In genomic region chr16:57231089-57231936, GRCm38 (mm10) we compare ENCODE assay signal across 8 mouse cellular contexts. TPM values are rescaled to one million over a fixed set of nuclear protein-coding genes. Genes with fewer than 3 reads are reported as not detected.
DNase-seq lines count a peak whose midpoint lies in the region; ATAC-seq and TF ChIP-seq lines count a peak whose summit lies in the region.

Gene Tbc1d23, minus strand, starts transcription at chr16:57231504.

- H3K4me1 ChIP-seq in CH12.LX (ENCODE audit: control insufficient read depth in 1 of 2, insufficient read depth in 2 of 2), result peaks cover 6 to 41% of the 10 kb centered on the region in 2 experiments
- H3K4me1 ChIP-seq in forebrain, embryonic 11.5 days (replicated peaks; ENCODE audit: control insufficient read depth, insufficient read depth, low read length), result peaks cover 3% of the 10 kb centered on the region; the same call in 1 of the 2 replicates
- peaks cover 24% of the 10 kb centered on the region for H3K4me1 ChIP-seq in heart, embryonic 16.5 days (ENCODE audit: control insufficient read depth, insufficient read depth, low read length)
- peaks cover 21% of the 10 kb centered on the region for H3K4me1 ChIP-seq in liver, embryonic 15.5 days (replicated peaks)
- H3K4me1 ChIP-seq in neural tube, embryonic 12.5 days, result peaks cover 4% of the 10 kb centered on the region

- peak; percentile 73 for TF ChIP-seq POLR2A in CH12.LX (IDR thresholded peaks at IDR 0.05; ENCODE audit: low read depth, low read length)

- peaks cover 0 to 19% of the 10 kb centered on the region in 2 experiments for H3K36me3 ChIP-seq in CH12.LX (replicated peaks in 1 of 2; ENCODE audit: control insufficient read depth in 1 of 2, insufficient read depth in 1 of 2, low read length in 1 of 2)
- H3K36me3 ChIP-seq in forebrain, embryonic 11.5 days (ENCODE audit: control insufficient read depth, insufficient read depth, low read length), result no peaks in the 10 kb centered on the region
- no peaks in the 10 kb centered on the region for H3K36me3 ChIP-seq in heart, embryonic 16.5 days (ENCODE audit: control insufficient read depth, insufficient read depth)
- H3K36me3 ChIP-seq in liver, embryonic 15.5 days (replicated peaks), result no peaks in the 10 kb centered on the region
- H3K36me3 ChIP-seq in neural tube, embryonic 12.5 days, result no peaks in the 10 kb centered on the region

- peak; percentile 100 for DNase-seq in CH12.LX (ENCODE audit: extremely low read depth)
- DNase-seq in c-Kit-positive CD71-positive TER-119-negative erythroid progenitor cells, embryonic 14.5 days (ENCODE audit: low read depth), result peak; percentile 98
- DNase-seq in forebrain, embryonic 11.5 days (ENCODE audit: low spot score), result peak; percentile 98
- DNase-seq in kidney, postnatal 36 days, result peak; percentile 97 to 98
- peak; percentile 99 for DNase-seq in telencephalon, adult 2 months (ENCODE audit: low read depth, low spot score)

- no peaks in the 10 kb centered on the region for H3K27me3 ChIP-seq in CH12.LX (replicated peaks)
- H3K27me3 ChIP-seq in forebrain, embryonic 11.5 days (ENCODE audit: control insufficient read depth, insufficient read depth, low read length), result no peaks in the 10 kb centered on the region
- H3K27me3 ChIP-seq in heart, embryonic 16.5 days (ENCODE audit: control insufficient read depth, insufficient read depth, low read length), result no peaks in the 10 kb centered on the region
- H3K27me3 ChIP-seq in liver, embryonic 15.5 days, result peaks cover 4% of the 10 kb centered on the region; the same call in 1 of the 2 replicates
- H3K27me3 ChIP-seq in neural tube, embryonic 12.5 days (replicated peaks), result no peaks in the 10 kb centered on the region

- no peaks in the 10 kb centered on the region for H3K9me3 ChIP-seq in CH12.LX (replicated peaks; ENCODE audit: low read length)
- H3K9me3 ChIP-seq in forebrain, embryonic 11.5 days (ENCODE audit: control insufficient read depth, low read length), result no peaks in the 10 kb centered on the region
- no peaks in the 10 kb centered on the region for H3K9me3 ChIP-seq in heart, embryonic 16.5 days (replicated peaks; ENCODE audit: control insufficient read depth, low read length)
- no peaks in the 10 kb centered on the region for H3K9me3 ChIP-seq in liver, embryonic 15.5 days (replicated peaks)
- no peaks in the 10 kb centered on the region for H3K9me3 ChIP-seq in neural tube, embryonic 12.5 days

- peak within 1 kb of the TSS; percentile 93 for H3K9ac ChIP-seq in CH12.LX (ENCODE audit: insufficient read depth, low read depth)
- H3K9ac ChIP-seq in forebrain, embryonic 11.5 days (ENCODE audit: low read length), result peak within 1 kb of the TSS; percentile 73
- H3K9ac ChIP-seq in heart, embryonic 16.5 days (ENCODE audit: low read length), result peak within 1 kb of the TSS; percentile 93
- H3K9ac ChIP-seq in liver, embryonic 15.5 days, result peak within 1 kb of the TSS; percentile 80
- peak within 1 kb of the TSS; percentile 79 for H3K9ac ChIP-seq in neural tube, embryonic 12.5 days

- WGBS in forebrain, embryonic 11.5 days, result under 1% methylated on average over 42 of the region's 42 CpGs
- under 1% methylated on average over 42 of the region's 42 CpGs for whole genome bisulfite sequencing in heart, embryonic 16.5 days
- under 1% methylated on average over 42 of the region's 42 CpGs for WGBS in liver, embryonic 15.5 days (ENCODE audit: insufficient replicate concordance)
- WGBS in neural tube, embryonic 12.5 days, result under 1% methylated on average over 42 of the region's 42 CpGs

- peaks cover 45% of the 10 kb centered on the region for H3K79me2 ChIP-seq in CH12.LX (replicated peaks; ENCODE audit: control insufficient read depth, extremely low read depth, insufficient read depth, poor library complexity, severe bottlenecking)

- no peak for TF ChIP-seq RAD21 in CH12.LX (IDR thresholded peaks at IDR 0.05; ENCODE audit: low read depth, low read length)

- peak within 1 kb of the TSS; percentile 81 to 90 (median 85) for H3K4me3 ChIP-seq in CH12.LX (replicated peaks in 1 of 3; ENCODE audit: low read depth in 2 of 3, low read length in 2 of 3, poor library complexity in 1 of 3)
- peak within 1 kb of the TSS; percentile 75 for H3K4me3 ChIP-seq in forebrain, embryonic 11.5 days (ENCODE audit: low read depth, low read length)
- peak within 1 kb of the TSS; percentile 96 for H3K4me3 ChIP-seq in heart, embryonic 16.5 days (ENCODE audit: low read length)
- peak within 1 kb of the TSS; percentile 96 for H3K4me3 ChIP-seq in liver, embryonic 15.5 days (replicated peaks)
- peak within 1 kb of the TSS; percentile 84 for H3K4me3 ChIP-seq in neural tube, embryonic 12.5 days

- H3K27ac ChIP-seq in CH12.LX (ENCODE audit: insufficient read depth, low read depth), result peak within 1 kb of the TSS; percentile 40
- no peak within 1 kb of the TSS for H3K27ac ChIP-seq in forebrain, embryonic 11.5 days (ENCODE audit: low read depth, low read length)
- peak within 1 kb of the TSS; percentile 87 for H3K27ac ChIP-seq in heart, embryonic 16.5 days (ENCODE audit: low read length)
- H3K27ac ChIP-seq in liver, embryonic 15.5 days (replicated peaks), result peak within 1 kb of the TSS; percentile 86
- peak within 1 kb of the TSS; percentile 57; the same call in 1 of the 2 replicates for H3K27ac ChIP-seq in neural tube, embryonic 12.5 days

- H3K4me2 ChIP-seq in CH12.LX (ENCODE audit: insufficient read depth, low read depth, poor library complexity, severe bottlenecking), result peak within 1 kb of the TSS; percentile 94
- peak within 1 kb of the TSS; percentile 63 for H3K4me2 ChIP-seq in forebrain, embryonic 11.5 days (ENCODE audit: low read depth, low read length, severe bottlenecking)
- peak within 1 kb of the TSS; percentile 75 for H3K4me2 ChIP-seq in heart, embryonic 16.5 days (ENCODE audit: low read depth, low read length)
- H3K4me2 ChIP-seq in liver, embryonic 15.5 days, result peak within 1 kb of the TSS; percentile 86
- H3K4me2 ChIP-seq in neural tube, embryonic 12.5 days (replicated peaks), result peak within 1 kb of the TSS; percentile 72

- no peak for TF ChIP-seq EP300 in CH12.LX (IDR thresholded peaks at IDR 0.05; ENCODE audit: low read length)

- ATAC-seq in forebrain, embryonic 11.5 days (replicated peaks; ENCODE audit: low FRiP score), result peak; percentile 98
- peak; percentile 96 for ATAC-seq in heart, embryonic 16.5 days (replicated peaks; ENCODE audit: extremely low read depth, insufficient read depth, low FRiP score)
- ATAC-seq in liver, embryonic 15.5 days (ENCODE audit: insufficient read depth), result peak; percentile 98
- ATAC-seq in neural tube, embryonic 12.5 days (ENCODE audit: low FRiP score, low read depth), result peak; percentile 99

- dilution Hi-C loops in CH12.LX (cut with MboI; ENCODE audit: extremely low pct_ligation_motif_present, extremely low pct_unique_long_range_greater_than_20kb, low sequenced_read_pairs), result loop anchor here (25.0 kb wide), 1 partner anchor 381 kb away; the partner anchor contains the start of gene Cmss1

- in situ Hi-C loops in CH12.LX (cut with MboI; ENCODE audit: low pct_ligation_motif_present, low pct_unique_long_range_greater_than_20kb, low sequenced_read_pairs), result no loop called here

- no peak for TF ChIP-seq CTCF in CH12.LX (conservative IDR thresholded peaks at IDR 0.05 in 1 of 2, IDR thresholded peaks at IDR 0.05 in 1 of 2; ENCODE audit: low read depth in 2 of 2, low read length in 2 of 2)

TF ChIP-seq in CH12.LX, 34 proteins besides CTCF, POLR2A, EP300 and RAD21 (continues in another document):
- TF ChIP-seq NRF1 (IDR thresholded peaks at IDR 0.05; ENCODE audit: low read depth, low read length), result peak; percentile 6
- peak; percentile 60; the same call in 1 of the 2 replicates for TF ChIP-seq ETS1 (conservative IDR thresholded peaks at IDR 0.05; ENCODE audit: low read depth, low read length)
- TF ChIP-seq USF2 (conservative IDR thresholded peaks at IDR 0.05; ENCODE audit: low read depth, low read length), result no peak; the same call in 1 of the 2 replicates
- TF ChIP-seq MYC (IDR thresholded peaks at IDR 0.05; ENCODE audit: low read depth, low read length), result 0 out of 2 replicates have a peak, but pooled peaks have one; percentile 55
- TF ChIP-seq CHD1 (IDR thresholded peaks at IDR 0.05; ENCODE audit: low read depth, low read length), result 0 out of 2 replicates have a peak, but pooled peaks have one; percentile 24
- TF ChIP-seq E2F4 (IDR thresholded peaks at IDR 0.05; ENCODE audit: insufficient replicate concordance, low read depth, low read length), result peak; percentile 83; the same call in 1 of the 2 replicates
- TF ChIP-seq ZNF384 (IDR thresholded peaks at IDR 0.05; ENCODE audit: low read depth, low read length), result 0 out of 2 replicates have a peak, but pooled peaks have one; percentile 1
- TF ChIP-seq ZC3H11A (IDR thresholded peaks at IDR 0.05; ENCODE audit: low read depth, low read length), result no peak
- no peak for TF ChIP-seq MXI1 (IDR thresholded peaks at IDR 0.05; ENCODE audit: low read depth, low read length)
- TF ChIP-seq JUND (conservative IDR thresholded peaks at IDR 0.05; ENCODE audit: low read depth, low read length), result peak; percentile 34; the same call in 1 of the 2 replicates
- peak; percentile 27; the same call in 1 of the 2 replicates for TF ChIP-seq GABPA (IDR thresholded peaks at IDR 0.05; ENCODE audit: insufficient replicate concordance, low read depth, low read length)
- TF ChIP-seq BHLHE40 (IDR thresholded peaks at IDR 0.05; ENCODE audit: low read depth, low read length), result no peak
- no peak; the same call in 1 of the 2 replicates for TF ChIP-seq JUN (IDR thresholded peaks at IDR 0.05; ENCODE audit: insufficient read depth, low read depth, low read length)
- no peak; the same call in none of the 2 replicates for TF ChIP-seq UBTF (IDR thresholded peaks at IDR 0.05; ENCODE audit: low read depth, low read length)
- peak; percentile 85; the same call in 1 of the 2 replicates for TF ChIP-seq KAT2A (IDR thresholded peaks at IDR 0.05; ENCODE audit: insufficient replicate concordance, low read length)
- TF ChIP-seq TCF12 (IDR thresholded peaks at IDR 0.05; ENCODE audit: low read depth, low read length), result peak; percentile 73; the same call in 1 of the 2 replicates
- peak; percentile 76 for TF ChIP-seq NELFE (IDR thresholded peaks at IDR 0.05; ENCODE audit: low read depth, low read length)
- TF ChIP-seq SIN3A (IDR thresholded peaks at IDR 0.05; ENCODE audit: low read length), result peak; percentile 98
- peak; percentile 69 for TF ChIP-seq IRF4 (IDR thresholded peaks at IDR 0.05; ENCODE audit: low read depth, low read length)
- TF ChIP-seq SMC3 (IDR thresholded peaks at IDR 0.05; ENCODE audit: low read depth, low read length), result no peak

RNA-seq across cellular contexts. Expression of gene Tbc1d23, which starts in this region (rescaled TPM):
- total RNA-seq in CH12.LX (2012; rRNA removed) (21.2 and 24.4 TPM in 2 replicates), CH12.LX (2014; rRNA removed) (38.8 and 42.5 TPM in 2 replicates)
- polyA plus RNA-seq in CH12.LX (2012; ENCODE audit: insufficient read length, low read depth), result 24.7 and 31.5 TPM in 2 replicates
- 20.9 and 26.5 TPM in 2 replicates for polyA plus RNA-seq in forebrain, embryonic 11.5 days (2014; fragmentation: Nextera tagmentation; extraction: Ambion mirVana)
- polyA plus RNA-seq in heart, embryonic 16.5 days (2015; fragmentation: Nextera tagmentation; extraction: Ambion mirVana), result 17.1 and 20.0 TPM in 2 replicates
- 5.1 and 5.5 TPM in 2 replicates for polyA plus RNA-seq in liver, embryonic 15.5 days (2015; fragmentation: Nextera tagmentation; extraction: Ambion mirVana)
- 25.2 and 28.6 TPM in 2 replicates for polyA plus RNA-seq in neural tube, embryonic 12.5 days (2016; fragmentation: Nextera tagmentation; extraction: Ambion mirVana)
